Mouse (Mus musculus) lung, postnatal 14 days (tissue): Measurements from ENCODE around the gene Ehhadh.

Experiments used
- DNase-seq: peaks from one replicate; pipeline ENCODE4 v3.0.0; 2021

Ehhadh gene

GRCm38 (mm10) chr16:21727421-21727820 lies 60.2 kb downstream of the Ehhadh start:
- no peak for DNase-seq

GRCm38 (mm10) chr16:21724261-21724660 lies 63.3 kb downstream of the Ehhadh start:
- no peak for DNase-seq

- DNase-seq: peak; percentile 17
Measured at GRCm38 (mm10) chr16:21719770-21720169, 67.8 kb downstream of the Ehhadh start.

GRCm38 (mm10) chr16:21714516-21714915 lies 73.1 kb downstream of the Ehhadh start:
- DNase-seq: no peak
